Mouse (Mus musculus): ENCODE measurements around the gene Atp8b3. TPM values are rescaled to one million over a fixed set of nuclear protein-coding genes. Genes with fewer than 3 reads are reported as not detected.

The Atp8b3 gene
- polyA plus RNA-seq, 1 experiment from 2014 or later: 0.46 TPM

Other genes starting within 250 kb of the Atp8b3 start
- gene Rps15, start 246.7 kb downstream of the Atp8b3 start, polyA plus RNA-seq (2016; fragmentation: Nextera tagmentation; extraction: Ambion mirVana): 708 and 760 TPM in 2 replicates
- 144 and 165 TPM in 2 replicates for gene Apc2, start 243.1 kb downstream of the Atp8b3 start, polyA plus RNA-seq (2016; fragmentation: Nextera tagmentation; extraction: Ambion mirVana)
- 42.6 and 44.4 TPM in 2 replicates for gene 2310011J03Rik, start 218.6 kb downstream of the Atp8b3 start, polyA plus RNA-seq (2016; fragmentation: Nextera tagmentation; extraction: Ambion mirVana)
- gene Pcsk4, start 209.6 kb downstream of the Atp8b3 start, polyA plus RNA-seq (2016; fragmentation: Nextera tagmentation; extraction: Ambion mirVana): 3.7 and 3.8 TPM in 2 replicates
- gene Reep6, start 209.2 kb downstream of the Atp8b3 start, polyA plus RNA-seq (2016; fragmentation: Nextera tagmentation; extraction: Ambion mirVana): 4.1 and 4.4 TPM in 2 replicates
- gene Adamtsl5, start 190.7 kb downstream of the Atp8b3 start, polyA plus RNA-seq (2016; fragmentation: Nextera tagmentation; extraction: Ambion mirVana): 0.17 and 0.55 TPM in 2 replicates
- gene Plk5, start 182.7 kb downstream of the Atp8b3 start, polyA plus RNA-seq (2016; fragmentation: Nextera tagmentation; extraction: Ambion mirVana): 0.23 and 0.40 TPM in 2 replicates
- 17.3 and 21.3 TPM in 2 replicates for gene Mex3d, start 151.5 kb downstream of the Atp8b3 start, polyA plus RNA-seq (2016; fragmentation: Nextera tagmentation; extraction: Ambion mirVana)
- 312 and 327 TPM in 2 replicates for gene Mbd3, start 139.6 kb downstream of the Atp8b3 start, polyA plus RNA-seq (2016; fragmentation: Nextera tagmentation; extraction: Ambion mirVana)
- gene Uqcr11, start 132.3 kb downstream of the Atp8b3 start, polyA plus RNA-seq (2016; fragmentation: Nextera tagmentation; extraction: Ambion mirVana): 371 and 400 TPM in 2 replicates
- 203 and 205 TPM in 2 replicates for gene Tcf3, start 105.5 kb downstream of the Atp8b3 start, polyA plus RNA-seq (2016; fragmentation: Nextera tagmentation; extraction: Ambion mirVana)
- gene Onecut3, start 44.3 kb downstream of the Atp8b3 start, polyA plus RNA-seq (2016; fragmentation: Nextera tagmentation; extraction: Ambion mirVana): 0.68 and 0.83 TPM in 2 replicates
- gene Rexo1, start 22.4 kb upstream of the Atp8b3 start, polyA plus RNA-seq (2016; fragmentation: Nextera tagmentation; extraction: Ambion mirVana): 31.0 and 36.0 TPM in 2 replicates
- gene Klf16, start 38.2 kb upstream of the Atp8b3 start, polyA plus RNA-seq (2016; fragmentation: Nextera tagmentation; extraction: Ambion mirVana): 8.7 and 9.5 TPM in 2 replicates
- 84.2 and 89.6 TPM in 2 replicates for gene Abhd17a, start 51.2 kb upstream of the Atp8b3 start, polyA plus RNA-seq (2016; fragmentation: Nextera tagmentation; extraction: Ambion mirVana)
- gene Scamp4, start 63.7 kb upstream of the Atp8b3 start, polyA plus RNA-seq (2016; fragmentation: Nextera tagmentation; extraction: Ambion mirVana): 63.7 and 67.8 TPM in 2 replicates
- 5.3 and 6.0 TPM in 2 replicates for gene Adat3, start 63.8 kb upstream of the Atp8b3 start, polyA plus RNA-seq (2016; fragmentation: Nextera tagmentation; extraction: Ambion mirVana)
- 5.9 and 6.6 TPM in 2 replicates for gene Gm49322, start 66.9 kb upstream of the Atp8b3 start, polyA plus RNA-seq (2016; fragmentation: Nextera tagmentation; extraction: Ambion mirVana)
- gene Csnk1g2, start 83.7 kb upstream of the Atp8b3 start, polyA plus RNA-seq (2016; fragmentation: Nextera tagmentation; extraction: Ambion mirVana): 146 and 161 TPM in 2 replicates
- gene Btbd2, start 117.9 kb upstream of the Atp8b3 start, polyA plus RNA-seq (2016; fragmentation: Nextera tagmentation; extraction: Ambion mirVana): 84.3 and 85.1 TPM in 2 replicates
- 74.4 and 75.4 TPM in 2 replicates for gene Mknk2, start 139.0 kb upstream of the Atp8b3 start, polyA plus RNA-seq (2016; fragmentation: Nextera tagmentation; extraction: Ambion mirVana)
- 52.4 and 54.1 TPM in 2 replicates for gene Mob3a, start 162.9 kb upstream of the Atp8b3 start, polyA plus RNA-seq (2016; fragmentation: Nextera tagmentation; extraction: Ambion mirVana)
- gene Izumo4, start 163.1 kb upstream of the Atp8b3 start, polyA plus RNA-seq (2016; fragmentation: Nextera tagmentation; extraction: Ambion mirVana): 20.6 and 21.6 TPM in 2 replicates
- gene Ap3d1, start 203.1 kb upstream of the Atp8b3 start, polyA plus RNA-seq (2016; fragmentation: Nextera tagmentation; extraction: Ambion mirVana): 87.5 and 89.3 TPM in 2 replicates
- gene Dot1l, start 216.1 kb upstream of the Atp8b3 start, polyA plus RNA-seq (2016; fragmentation: Nextera tagmentation; extraction: Ambion mirVana): 27.6 and 28.2 TPM in 2 replicates

Measured in forebrain, embryonic 12.5 days (tissue).